ENCODE assay signal across 19 mouse cellular contexts in the genomic region with DNA sequence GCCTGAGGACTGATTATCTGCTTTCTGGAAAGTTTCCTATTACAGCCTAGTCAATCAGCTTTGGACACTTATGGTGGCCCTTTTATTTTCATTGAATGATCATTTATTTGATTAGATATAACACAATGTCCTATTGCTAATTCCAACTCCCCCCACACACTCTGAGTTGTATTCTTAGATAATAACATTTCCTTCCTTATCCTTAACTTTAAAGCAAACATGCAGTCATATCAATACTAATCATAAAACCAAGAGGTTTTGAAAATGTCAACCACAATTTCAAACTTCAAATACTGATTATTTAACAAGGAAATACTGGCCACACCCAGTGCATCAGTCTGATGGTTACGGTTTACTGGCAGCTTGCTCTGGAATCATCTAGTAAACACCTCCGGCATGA.
A peak's percentile ranks its signal among the peaks of the same experiment; 100 is the strongest.
DNase-seq lines count a peak whose midpoint lies in the region; TF ChIP-seq lines count a peak whose summit lies in the region.
"Had no signal": no experiment of that assay in that cellular context is flagged by ENCODE, and none has a peak within 500 bp of the region (broad histone marks: within the 10 kb centered on the region; RNA-seq: fewer than 3 reads in every experiment).

No protein-coding gene starts in this region.

- H3K79me2 ChIP-seq in MEL (ENCODE audit: control insufficient read depth, insufficient read depth, low read length, poor library complexity), result no peaks in the 10 kb centered on the region

- no peak for DNase-seq in MEL (ENCODE audit: low read depth, low spot score)
- no peak for DNase-seq in adrenal gland, adult (ENCODE audit: inconsistent age in 2 of 2, low spot score in 1 of 2)
- no peak for DNase-seq in gastrocnemius, postnatal 25 days
- DNase-seq: adrenal gland, adult 2 months; adrenal gland, adult 8-10 months; adrenal gland, postnatal 10 days; adrenal gland, postnatal 14 days; adrenal gland, postnatal 25 days; adrenal gland, postnatal 36 days; B cell, adult 2 months; cerebellum, adult 11 months; cerebellum, adult 11-12 months; cerebellum, adult 18-20 months; cerebellum, adult 2 months; cerebellum, adult 8-10 months had no signal

- peak overlapping the region; percentile 14; the same call in 1 of the 2 replicates for H3K9ac ChIP-seq in MEL (ENCODE audit: control insufficient read depth, low read depth, low read length, poor library complexity, severe bottlenecking)

- peak; percentile 51 to 78 for TF ChIP-seq EP300 in MEL (IDR thresholded peaks at IDR 0.05; ENCODE audit: low read depth in 1 of 2, low read length in 2 of 2)

- H3K4me3 ChIP-seq in MEL (ENCODE audit: control insufficient read depth in 1 of 2, insufficient read depth in 1 of 2, low read depth in 2 of 2, low read length in 2 of 2), result no peak overlapping the region
- no peak overlapping the region for H3K4me3 ChIP-seq in embryonic fibroblast, embryonic 13.5 days (ENCODE audit: insufficient read depth, low read length)

- peak overlapping the region; percentile 72 for H3K27ac ChIP-seq in MEL (ENCODE audit: control insufficient read depth, low read depth, low read length)
- peak overlapping the region; percentile 83; the same call in 1 of the 2 replicates for H3K27ac ChIP-seq in embryonic fibroblast, embryonic 13.5 days (ENCODE audit: insufficient read depth, low read length)

- no peak for TF ChIP-seq CTCF in MEL (IDR thresholded peaks at IDR 0.05 in 2 of 3, conservative IDR thresholded peaks at IDR 0.05 in 1 of 3; ENCODE audit: control insufficient read depth in 1 of 3, insufficient read depth in 1 of 3, low read depth in 2 of 3, low read length in 3 of 3, poor library complexity in 1 of 3, severe bottlenecking in 1 of 3)
- TF ChIP-seq CTCF in embryonic fibroblast, embryonic 13.5 days (IDR thresholded peaks at IDR 0.05; ENCODE audit: borderline replicate concordance, insufficient read depth, low read length), result no peak

- H3K9me3 ChIP-seq in MEL (replicated peaks; ENCODE audit: insufficient read depth, low read length), result no peaks in the 10 kb centered on the region
- H3K9me3 ChIP-seq: G1E had no signal

- TF ChIP-seq POLR2A in MEL (IDR thresholded peaks at IDR 0.05; ENCODE audit: control insufficient read depth in 1 of 2, insufficient read depth in 1 of 2, low read depth in 1 of 2, low read length in 2 of 2, poor library complexity in 1 of 2), result no peak
- no peak for TF ChIP-seq POLR2A in embryonic fibroblast, embryonic 13.5 days (IDR thresholded peaks at IDR 0.05; ENCODE audit: low read depth, low read length)

- H3K27me3 ChIP-seq in MEL (ENCODE audit: control insufficient read depth in 1 of 2, insufficient read depth in 2 of 2, low read length in 2 of 2), result no peaks in the 10 kb centered on the region
- H3K27me3 ChIP-seq: CH12.LX, Patski had no signal

- peaks cover 15 to 21% of the 10 kb centered on the region in 2 experiments for H3K4me1 ChIP-seq in MEL (ENCODE audit: control insufficient read depth in 1 of 2, insufficient read depth in 2 of 2, low read length in 2 of 2)
- H3K4me1 ChIP-seq in embryonic fibroblast, embryonic 13.5 days (ENCODE audit: control insufficient read depth, insufficient read depth, low read length), result peaks cover 2% of the 10 kb centered on the region

- TF ChIP-seq RAD21 in MEL (IDR thresholded peaks at IDR 0.05; ENCODE audit: low read depth, low read length), result no peak

- H3K36me3 ChIP-seq in MEL (ENCODE audit: control insufficient read depth in 1 of 2, insufficient read depth in 2 of 2, low read length in 2 of 2), result peaks cover 0 to 40% of the 10 kb centered on the region in 2 experiments; a peak in 2 of 4 replicates
- H3K36me3 ChIP-seq: G1E had no signal

TF ChIP-seq in MEL, 35 proteins besides CTCF, POLR2A, EP300 and RAD21:
- no peak for TF ChIP-seq MYC (IDR thresholded peaks at IDR 0.05; ENCODE audit: low read depth, low read length)
- TF ChIP-seq MXI1 (IDR thresholded peaks at IDR 0.05; ENCODE audit: low read depth, low read length), result no peak
- TF ChIP-seq MYB (IDR thresholded peaks at IDR 0.05; ENCODE audit: low read depth, low read length), result no peak
- TF ChIP-seq ZKSCAN1 (IDR thresholded peaks at IDR 0.05; ENCODE audit: low read depth, low read length), result no peak
- peak; percentile 65 for TF ChIP-seq GATA1 (IDR thresholded peaks at IDR 0.05; ENCODE audit: low read depth, low read length)
- TF ChIP-seq POLR2AphosphoS5 (IDR thresholded peaks at IDR 0.05; ENCODE audit: borderline replicate concordance, low read depth, low read length), result no peak
- no peak for TF ChIP-seq ELF1 (IDR thresholded peaks at IDR 0.05; ENCODE audit: low read depth, low read length)
- TF ChIP-seq KAT2A (conservative IDR thresholded peaks at IDR 0.05; ENCODE audit: low read depth, low read length), result no peak
- TF ChIP-seq NRF1 (IDR thresholded peaks at IDR 0.05; ENCODE audit: insufficient read depth, low read depth, low read length, poor library complexity, severe bottlenecking), result no peak
- TF ChIP-seq BHLHE40 (IDR thresholded peaks at IDR 0.05; ENCODE audit: borderline replicate concordance, low read depth, low read length), result no peak
- TF ChIP-seq TAL1 (IDR thresholded peaks at IDR 0.05; ENCODE audit: low read length), result no peak
- TF ChIP-seq ZC3H11A (IDR thresholded peaks at IDR 0.05; ENCODE audit: low read depth, low read length), result no peak
- no peak for TF ChIP-seq ZMIZ1 (IDR thresholded peaks at IDR 0.05; ENCODE audit: low read depth, low read length)
- no peak for TF ChIP-seq CHD2 (IDR thresholded peaks at IDR 0.05; ENCODE audit: low read length)
- TF ChIP-seq GABPA (IDR thresholded peaks at IDR 0.05; ENCODE audit: low read depth, low read length), result no peak
- no peak for TF ChIP-seq HCFC1 (IDR thresholded peaks at IDR 0.05; ENCODE audit: low read depth, low read length)
- TF ChIP-seq UBTF (IDR thresholded peaks at IDR 0.05; ENCODE audit: borderline replicate concordance, insufficient read depth, low read depth, low read length), result no peak
- no peak for TF ChIP-seq MAFK (IDR thresholded peaks at IDR 0.05; ENCODE audit: borderline replicate concordance, low read depth, low read length)
- TF ChIP-seq TCF12 (IDR thresholded peaks at IDR 0.05; ENCODE audit: low read depth, low read length), result peak; percentile 68; the same call in 1 of the 2 replicates
- TF ChIP-seq RCOR1 (IDR thresholded peaks at IDR 0.05; ENCODE audit: low read depth, low read length), result 0 out of 2 replicates have a peak, but pooled peaks have one; percentile 63
- no peak for TF ChIP-seq SIN3A (IDR thresholded peaks at IDR 0.05; ENCODE audit: low read length)
- TF ChIP-seq NELFE (IDR thresholded peaks at IDR 0.05; ENCODE audit: low read depth, low read length), result no peak
- TF ChIP-seq ETS1 (IDR thresholded peaks at IDR 0.05; ENCODE audit: low read depth, low read length), result peak; percentile 42; the same call in 1 of the 2 replicates
